Mouse (Mus musculus) spleen, adult 12 weeks (tissue): ENCODE results near the gene Nrcam.

ENCODE experiments used
- DNase-seq: peaks from one replicate; pipeline ENCODE4 v3.0.0; 2022; ENCODE audit warnings: low spot score

The Nrcam gene

DNA sequence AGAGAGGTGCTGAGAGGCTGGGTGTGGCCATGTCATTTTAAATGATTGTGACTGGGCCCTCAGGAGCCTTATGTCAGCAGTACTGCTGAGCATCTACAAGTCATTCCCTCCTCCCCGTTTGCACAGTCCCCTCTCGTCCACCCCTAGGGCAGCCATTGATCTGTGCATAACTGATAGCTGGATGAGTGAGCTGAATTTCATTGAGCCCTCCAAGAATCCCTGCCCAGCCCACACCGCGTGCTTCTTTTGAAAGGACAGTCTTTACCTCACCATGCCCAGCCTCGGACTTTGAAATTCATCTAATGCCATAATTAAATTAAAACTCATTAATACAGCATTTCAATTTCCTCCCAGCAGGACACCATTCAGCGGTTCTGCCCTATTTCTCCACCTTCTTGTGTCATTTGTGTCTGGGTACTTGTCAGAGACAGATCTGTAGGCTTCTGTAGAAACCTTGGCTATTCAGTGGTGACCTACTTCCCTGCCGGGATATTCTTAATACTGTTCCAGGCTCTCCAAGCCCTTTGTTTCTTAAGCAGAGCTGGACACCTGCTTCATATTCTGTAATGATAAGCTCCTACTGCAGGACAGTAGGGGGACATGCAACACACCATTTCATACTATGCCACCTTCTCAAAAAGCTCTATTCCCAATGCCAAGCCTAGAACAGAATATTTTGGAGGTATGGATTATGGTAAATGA, 190.9 kb downstream of the Nrcam start:
- no peak for DNase-seq

DNA sequence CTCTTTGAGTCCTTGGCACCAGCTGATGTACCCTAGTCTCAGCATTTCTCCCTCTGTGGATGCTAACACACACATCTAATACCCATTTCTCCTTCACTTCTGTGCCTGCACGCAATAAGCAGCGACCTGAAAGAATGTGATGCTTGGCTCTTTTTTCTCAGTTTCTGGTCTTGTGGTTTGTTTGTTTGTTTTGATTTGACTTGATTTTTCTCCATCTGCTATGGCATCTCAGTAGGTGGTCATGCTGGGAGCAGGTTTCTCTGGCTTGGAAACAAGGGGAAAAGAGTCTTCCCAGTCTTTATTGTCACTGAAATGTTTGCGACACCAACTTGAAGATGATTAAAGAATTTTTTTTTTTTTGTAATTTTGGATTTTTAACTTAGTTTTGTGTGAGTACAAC, 192.8 kb downstream of the Nrcam start:
- no peak for DNase-seq

DNA sequence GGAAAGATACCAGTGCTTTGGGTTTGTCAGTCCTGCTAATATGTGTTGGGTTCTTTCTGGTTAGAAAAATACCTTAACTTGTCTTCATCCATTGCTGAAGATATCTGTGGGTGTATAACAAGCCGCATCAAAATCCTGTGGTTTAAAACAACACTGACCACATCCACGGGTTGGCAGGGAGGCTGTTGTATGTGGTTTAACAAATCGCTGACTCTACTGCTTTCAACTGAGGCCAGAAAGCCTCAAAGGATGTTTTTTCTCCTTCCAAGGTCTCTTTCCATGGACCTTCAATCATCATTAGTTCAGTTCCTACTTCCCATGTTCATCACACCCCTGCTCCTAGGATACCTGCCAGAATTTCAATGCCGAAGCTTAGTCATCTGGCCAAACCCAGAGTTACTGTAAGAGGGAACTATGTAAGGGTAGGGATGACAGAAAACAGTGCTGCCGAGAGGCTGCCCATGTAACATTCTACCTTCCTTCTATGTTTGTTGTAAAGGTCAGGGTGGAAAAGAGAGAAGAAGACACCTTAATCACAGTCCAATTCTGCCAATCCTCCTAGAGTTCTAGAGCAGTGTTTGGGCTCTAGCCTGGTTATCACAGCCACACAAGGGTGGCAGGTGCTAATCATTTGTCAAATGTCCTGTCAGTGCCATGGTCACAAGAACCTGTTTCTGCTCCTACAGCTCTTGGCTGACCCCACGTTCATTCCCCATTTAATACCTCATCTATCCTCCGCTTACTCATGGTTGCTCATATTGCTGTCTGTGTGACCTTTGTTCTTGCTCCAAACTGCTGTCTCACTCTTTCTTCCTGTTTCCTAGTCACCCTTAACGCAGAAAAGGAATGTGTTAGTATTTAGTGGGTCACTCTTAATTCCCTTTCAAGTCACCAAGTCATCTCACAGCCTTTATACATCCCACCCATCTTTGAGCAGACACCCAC, 196.2 kb downstream of the Nrcam start:
- DNase-seq, result no peak

DNA sequence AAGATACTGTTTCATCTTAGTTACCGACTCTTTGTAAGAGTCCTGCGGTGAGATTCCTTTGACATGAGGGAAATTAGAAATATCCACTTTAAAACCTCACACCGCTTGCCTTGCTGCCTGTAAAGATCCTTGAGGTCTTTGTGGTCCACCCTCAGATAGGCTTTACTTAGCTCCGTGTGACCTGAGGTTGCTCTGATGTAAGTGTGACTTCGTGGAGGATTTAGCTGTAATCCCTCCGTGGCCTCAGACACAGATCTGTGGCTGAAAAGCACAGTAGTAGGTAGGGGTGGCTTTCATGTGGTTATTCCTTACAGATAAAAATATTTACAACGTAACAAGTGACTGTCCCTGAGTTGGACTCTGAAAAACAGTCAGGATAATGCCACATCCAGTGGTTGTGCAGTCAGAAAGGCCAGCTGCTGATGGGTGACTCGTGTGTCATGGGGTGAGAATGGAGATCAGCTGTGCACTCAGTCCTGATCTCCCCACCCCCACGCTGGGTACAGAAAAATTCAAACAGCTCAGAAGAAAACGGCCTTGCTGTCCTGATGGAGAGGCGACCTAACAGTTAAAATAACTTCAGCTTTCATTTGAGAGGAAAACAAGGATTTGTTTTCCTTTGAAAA, 199.8 kb downstream of the Nrcam start:
- no peak for DNase-seq

DNA sequence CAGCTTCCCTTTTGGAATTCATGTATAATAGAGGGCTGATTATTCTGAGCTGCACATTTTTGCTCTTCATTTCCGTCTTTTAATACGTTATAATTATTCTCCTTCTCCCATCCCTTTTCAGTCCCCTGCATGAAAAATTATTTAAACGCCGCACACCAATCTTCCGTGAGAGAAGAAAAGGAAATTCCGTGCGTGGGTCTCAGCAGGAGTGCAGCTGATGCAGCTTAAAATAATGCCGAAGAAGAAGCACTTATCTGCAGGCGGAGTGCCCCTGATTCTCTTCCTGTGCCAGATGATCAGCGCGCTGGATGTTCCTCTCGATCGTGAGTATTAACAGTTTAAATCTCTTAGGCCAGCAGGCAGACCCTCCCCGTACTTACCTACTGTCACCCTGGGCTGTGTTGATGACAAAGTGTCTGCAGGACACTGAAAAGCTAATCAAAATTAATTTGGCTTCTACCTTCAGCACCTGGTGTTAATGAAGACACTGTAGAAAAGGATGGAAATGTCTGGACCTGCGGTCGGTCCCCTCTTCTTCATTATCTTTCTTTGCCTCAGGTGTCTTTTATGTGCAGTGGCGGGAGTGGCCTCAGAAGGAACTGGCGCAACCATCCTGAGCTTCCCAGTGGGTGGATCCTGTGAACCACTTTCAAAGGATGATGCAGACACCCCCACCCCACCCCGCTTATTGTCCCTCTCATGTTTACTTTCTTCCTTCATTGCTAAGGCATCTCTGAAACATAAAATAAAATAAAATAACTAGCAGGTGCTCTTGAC, 203.8 kb downstream of the Nrcam start:
- no peak for DNase-seq

DNA sequence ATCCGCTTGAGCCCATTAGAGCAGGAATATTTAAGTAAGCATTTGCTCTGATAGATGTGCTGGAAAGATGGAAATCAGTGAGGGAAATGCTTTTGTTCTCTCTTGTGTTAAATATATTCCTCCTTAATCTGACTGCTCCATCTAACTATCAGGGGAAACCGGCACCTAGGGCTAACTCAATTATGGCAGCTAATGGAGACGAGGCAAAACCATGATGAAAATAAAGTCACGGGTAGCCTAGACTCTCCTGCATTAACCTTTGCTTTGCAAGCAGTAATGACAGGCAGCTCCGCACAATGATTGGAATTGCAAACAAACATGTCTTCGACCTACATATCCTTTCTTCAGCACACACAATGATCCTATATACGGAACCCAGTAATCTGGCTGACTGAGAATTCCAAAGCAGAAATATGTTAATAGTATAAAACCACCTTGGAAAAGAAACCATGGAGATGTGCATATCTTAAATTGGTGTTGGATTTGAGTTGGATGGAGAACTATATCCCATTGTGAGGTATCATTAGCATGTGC, 205.5 kb downstream of the Nrcam start:
- DNase-seq, result no peak

DNA sequence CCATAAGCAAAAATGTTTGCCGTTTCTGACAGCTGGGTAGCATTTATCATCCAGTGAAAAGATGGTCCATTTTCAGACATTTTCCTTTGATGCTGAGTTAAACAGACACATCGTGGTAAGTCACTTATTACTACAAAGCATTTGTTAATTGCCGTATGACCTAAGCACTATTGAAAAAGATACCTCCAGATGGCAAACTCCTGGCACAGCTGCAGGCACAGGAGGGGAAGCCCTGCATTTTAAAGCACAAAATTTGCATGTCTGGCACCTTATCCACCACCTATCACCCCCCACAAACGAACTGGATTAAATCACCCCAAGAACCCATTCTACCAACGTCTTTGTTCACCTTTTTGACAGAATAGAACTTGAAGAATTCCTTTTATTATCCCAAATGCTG, 206.9 kb downstream of the Nrcam start:
- DNase-seq, result no peak

DNA sequence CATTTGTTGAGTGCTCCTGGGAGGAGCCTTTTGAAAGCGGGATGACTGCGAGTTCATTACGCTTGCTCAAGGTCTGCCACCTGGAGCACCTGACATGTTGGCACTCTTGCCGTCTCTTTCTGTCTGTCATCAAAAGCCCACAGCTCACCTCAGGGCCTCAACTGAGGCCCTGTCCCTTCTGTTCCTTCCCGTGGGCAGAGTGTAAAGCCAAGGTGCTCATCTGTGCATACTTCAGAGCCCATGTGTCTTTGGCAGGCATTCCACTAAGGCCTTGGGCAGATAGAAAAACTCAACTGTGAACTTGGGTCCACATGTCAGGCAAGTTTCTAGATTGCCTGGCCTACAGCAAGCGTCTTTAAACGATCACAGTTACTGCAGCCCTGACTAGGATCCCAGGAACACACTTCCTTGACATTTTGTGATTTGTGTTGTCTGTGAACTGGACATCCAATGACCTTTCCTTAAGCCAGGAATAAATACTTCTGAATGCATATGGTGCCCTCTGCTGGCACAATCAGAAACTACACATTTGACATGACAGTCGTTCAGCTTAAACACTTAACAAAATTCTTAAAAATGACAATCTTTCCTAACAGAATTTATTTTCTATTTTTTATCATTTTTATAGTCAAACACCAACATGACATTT, 219.2 kb downstream of the Nrcam start:
- DNase-seq, result peak; percentile 9

DNA sequence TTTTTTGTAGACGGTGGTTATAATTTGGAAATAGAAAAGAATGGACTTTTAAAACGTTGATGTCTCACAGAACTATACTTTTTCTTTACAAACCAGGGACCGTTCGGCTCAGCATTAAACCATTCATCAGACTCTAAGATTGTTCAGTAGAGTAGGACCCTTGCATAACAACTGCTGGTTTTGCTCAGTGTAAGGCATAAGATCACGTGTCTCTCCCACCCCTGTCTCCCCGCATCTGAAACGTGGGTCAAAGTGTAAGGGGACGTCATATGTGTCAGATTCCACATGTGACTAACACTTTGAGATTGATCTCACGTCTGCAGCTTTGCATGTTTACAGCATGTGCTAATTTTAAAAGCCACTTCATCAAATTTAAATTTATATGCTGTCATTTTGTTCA, 219.8 kb downstream of the Nrcam start:
- DNase-seq, result no peak

DNA sequence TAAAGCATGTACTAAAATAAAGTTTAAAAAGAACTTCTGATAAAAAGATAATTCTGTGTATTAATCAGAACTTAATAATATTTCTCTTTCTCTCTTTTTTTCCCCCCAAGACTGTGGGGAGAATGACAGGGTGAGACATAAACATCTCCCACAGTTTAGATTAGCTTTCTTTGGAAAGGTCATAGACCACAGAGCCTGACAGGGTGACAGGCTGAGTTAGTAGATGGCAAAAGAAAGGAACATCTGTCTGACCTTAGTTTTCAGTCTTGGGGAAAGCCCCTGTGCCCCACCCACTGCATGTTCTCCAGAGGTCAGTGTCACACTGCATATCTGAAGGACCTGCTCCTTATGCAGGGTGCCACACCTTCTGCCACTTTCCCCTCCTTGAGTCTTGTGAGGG, 222.9 kb downstream of the Nrcam start:
- DNase-seq, result no peak

DNA sequence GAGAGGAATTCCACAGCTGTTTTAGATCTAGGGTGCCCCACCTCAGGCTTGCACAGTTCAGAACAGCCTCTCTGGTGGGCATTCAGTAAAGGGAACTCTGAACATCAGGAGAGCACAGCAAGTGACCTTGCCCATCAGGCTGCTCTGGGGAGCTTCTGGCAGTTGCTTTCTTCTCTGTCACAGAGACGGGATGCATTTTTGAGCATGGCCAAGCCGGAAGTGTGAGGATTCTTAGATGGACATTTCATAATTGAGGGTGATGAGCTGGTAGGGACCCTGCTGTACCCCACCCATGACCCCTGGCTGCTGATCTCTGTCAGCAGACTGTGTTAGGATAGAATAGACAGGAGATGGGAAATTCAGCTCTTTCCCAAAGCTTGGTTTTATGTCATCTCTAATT, 225.4 kb downstream of the Nrcam start:
- no peak for DNase-seq

DNA sequence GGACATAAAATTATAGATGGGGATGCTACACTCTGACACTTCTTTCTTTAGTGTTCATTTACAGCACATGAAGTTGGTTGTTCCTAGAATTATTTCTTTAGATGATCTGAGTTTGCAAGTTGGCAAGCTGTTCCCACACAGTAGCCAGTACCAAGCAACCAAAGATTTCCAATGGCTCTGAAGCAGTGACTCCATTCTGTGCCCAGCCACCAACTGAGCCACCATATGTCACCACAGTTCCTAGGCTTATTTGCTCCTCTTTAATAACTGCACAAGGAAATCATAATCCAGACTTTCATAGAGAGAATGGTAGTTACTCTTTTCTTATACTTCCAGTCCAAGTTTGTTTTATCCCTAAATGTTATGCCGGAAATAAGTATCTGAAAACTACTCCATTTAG, 226.1 kb downstream of the Nrcam start:
- DNase-seq, result no peak

DNA sequence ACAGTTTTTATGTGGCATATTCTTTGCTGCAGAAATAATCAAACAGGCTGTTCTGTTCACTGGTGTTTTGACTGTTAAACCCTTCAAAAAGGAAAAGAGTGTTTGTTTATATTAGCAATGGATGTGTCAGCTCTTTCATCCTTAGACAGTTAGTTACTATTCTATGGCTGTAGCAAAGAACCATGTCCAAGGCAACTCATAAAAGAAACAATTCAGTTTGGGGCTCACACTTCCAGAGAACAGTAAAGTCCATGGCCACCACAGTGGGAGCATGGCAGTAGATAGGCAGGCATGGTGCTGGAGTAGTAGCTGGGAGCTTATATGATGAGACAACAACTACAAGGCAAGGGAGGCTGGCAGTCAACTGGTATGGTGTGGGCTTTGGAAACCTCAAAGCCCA, 231.3 kb downstream of the Nrcam start:
- DNase-seq, result no peak

DNA sequence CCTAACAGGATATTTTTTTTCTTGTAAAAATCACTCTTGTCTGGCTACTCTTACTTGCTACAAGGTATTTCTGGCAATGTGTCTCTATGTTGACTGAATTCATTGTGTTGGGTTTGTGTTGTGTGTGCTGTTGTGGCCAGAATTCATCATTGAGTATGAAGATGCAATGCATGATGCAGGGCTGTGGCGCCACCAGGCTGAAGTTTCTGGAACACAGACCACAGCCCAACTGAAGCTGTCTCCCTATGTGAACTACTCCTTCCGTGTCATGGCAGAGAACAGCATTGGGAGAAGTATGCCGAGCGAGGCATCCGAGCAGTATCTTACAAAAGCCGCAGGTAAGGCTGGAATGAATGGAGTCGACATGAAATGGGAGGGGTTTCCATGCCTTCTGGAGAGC, 241.4 kb downstream of the Nrcam start:
- DNase-seq, result no peak

DNA sequence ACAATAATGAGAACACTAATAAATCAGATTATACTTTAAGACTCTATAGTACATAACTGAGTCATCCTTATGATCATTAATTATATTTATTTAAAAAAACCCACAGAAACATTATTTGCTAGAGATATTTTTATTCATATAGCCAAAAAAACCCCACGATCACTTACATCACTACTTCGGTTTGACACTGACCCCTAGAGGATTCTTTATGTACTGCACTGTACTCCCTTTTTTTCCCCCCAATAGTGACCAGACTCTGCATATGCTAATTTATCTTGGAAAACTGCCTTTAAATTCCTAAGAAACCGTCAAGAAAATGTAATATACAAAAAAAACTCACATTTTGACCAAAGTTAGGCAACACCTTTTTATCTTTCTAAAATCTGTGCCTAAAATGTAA, 244.0 kb downstream of the Nrcam start:
- no peak for DNase-seq

DNA sequence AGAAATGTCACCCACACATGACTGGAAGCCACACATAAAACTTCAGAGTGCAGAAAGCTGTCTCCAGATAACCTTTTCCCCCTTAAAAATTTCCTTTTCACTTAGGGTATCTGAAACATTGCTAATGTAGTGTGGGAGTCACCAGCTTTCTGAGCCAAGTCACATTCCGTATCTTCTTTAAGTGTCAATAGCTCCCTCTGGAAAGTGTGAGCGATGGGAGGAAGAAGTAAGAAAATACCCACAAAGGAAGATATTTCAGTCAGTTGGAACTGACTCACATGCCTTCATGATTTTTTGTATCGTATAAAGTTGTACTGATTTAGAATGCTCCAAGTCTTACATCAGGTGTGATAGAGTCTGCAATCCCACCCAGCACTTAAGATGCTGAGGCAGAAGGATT, 245.5 kb downstream of the Nrcam start:
- no peak for DNase-seq

DNA sequence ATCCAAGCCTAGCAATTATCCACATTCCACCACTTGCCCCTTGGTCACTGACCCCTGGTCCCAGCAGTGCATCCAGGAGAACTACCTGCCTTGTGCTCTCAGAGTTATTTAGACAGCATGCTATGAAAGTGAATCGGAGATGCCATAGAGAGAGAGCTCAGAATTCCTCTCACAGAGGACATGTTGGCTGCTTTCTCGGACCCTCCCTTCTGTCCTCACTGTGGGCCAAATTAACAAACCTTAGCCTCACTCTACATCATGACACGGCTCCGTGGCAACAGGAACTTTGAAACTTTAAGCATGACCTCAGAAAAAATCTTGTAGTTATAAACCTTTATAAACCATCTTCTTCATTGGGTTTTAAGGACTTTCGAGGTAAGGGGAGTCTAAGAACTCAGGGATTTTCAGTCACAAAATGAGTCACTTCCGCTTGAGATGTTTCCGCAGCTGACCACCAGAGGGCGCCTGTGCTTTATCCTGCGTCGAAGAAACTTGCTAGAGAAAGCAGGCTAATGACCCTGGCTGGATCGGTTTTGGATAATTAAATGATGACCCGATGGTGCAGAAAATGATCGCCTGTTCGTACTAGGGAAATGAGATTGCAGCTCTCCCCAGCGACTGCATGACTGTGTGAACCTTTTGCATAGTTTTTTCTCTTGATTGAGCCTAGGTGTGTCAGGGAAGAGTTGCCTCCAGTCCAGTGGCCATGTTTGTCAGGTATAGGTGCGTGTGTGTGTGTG, 272.9 kb downstream of the Nrcam start:
- no peak for DNase-seq

DNA sequence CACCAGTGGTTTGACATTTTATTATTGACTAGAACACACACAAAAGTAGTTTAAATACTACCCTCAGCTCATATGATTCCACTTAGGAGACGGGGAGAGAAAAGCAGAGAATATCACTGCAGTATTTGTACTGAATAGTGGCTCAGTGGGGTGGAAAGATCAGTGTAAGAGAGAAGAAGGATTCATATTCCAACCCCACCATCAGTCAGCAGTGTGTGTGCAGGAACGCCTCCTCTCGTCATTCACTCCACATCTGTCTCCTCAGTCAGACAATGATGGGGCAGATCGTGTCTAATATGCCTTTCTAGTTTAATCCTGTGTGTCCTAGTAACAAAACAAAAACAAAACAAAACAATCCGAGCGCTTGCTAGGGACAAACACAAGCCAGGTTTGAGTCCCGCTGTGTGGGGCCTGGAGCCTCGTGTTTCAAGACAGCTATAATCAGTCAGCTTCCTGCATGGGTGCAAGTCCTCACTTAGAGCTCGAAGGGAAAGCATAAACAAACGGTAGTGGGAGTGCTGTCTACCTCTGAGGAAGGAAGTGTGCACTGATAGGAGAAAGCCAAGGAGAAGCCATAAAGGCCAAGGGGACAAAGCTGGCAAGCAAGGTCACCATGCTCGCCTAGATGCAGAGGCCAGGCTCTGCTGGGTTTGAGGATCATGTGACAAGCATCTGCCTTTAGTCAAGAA, 273.7 kb downstream of the Nrcam start:
- no peak for DNase-seq

DNA sequence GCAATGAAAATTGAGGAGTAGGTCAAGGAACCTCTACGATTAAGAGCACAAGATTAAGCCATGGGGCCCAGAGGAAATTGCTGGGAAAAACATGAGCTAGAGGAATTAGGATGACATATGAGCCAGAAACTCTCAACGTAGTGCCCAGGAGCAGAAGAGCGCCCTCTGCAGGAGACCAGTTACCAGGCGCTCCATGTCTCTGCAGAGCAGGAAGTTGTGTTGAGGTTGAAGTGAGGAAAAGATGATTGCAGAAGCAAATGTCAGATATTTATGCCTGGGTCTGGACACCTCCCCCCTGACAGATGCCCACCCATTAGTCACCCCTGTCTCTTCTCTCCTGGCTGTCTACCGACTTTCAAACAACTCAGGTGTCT, 274.3 kb downstream of the Nrcam start:
- DNase-seq, result no peak

DNA sequence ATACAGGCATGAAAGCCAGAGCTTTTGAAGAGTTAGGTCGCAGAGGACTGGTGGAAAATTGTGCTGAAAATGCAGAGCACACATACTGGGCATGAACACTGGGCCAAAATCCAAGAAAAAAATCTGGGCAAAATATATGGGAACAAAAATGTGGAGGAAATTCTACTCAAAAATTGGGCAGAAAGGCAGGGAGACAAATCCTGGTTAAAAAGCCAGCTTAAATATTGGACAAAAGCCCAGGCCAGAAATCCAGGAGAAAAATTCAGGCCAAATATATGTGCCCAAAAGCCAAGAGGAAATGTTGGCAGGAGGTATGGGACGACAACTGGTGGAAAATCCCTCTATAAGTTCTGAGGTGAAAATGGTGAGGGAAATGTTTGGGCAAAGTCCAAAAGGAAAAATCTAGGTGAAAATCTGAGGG, 288.3 kb downstream of the Nrcam start:
- no peak for DNase-seq
